Mouse (Mus musculus): ENCODE data around the gene Plod1.

Gene Plod1

DNA sequence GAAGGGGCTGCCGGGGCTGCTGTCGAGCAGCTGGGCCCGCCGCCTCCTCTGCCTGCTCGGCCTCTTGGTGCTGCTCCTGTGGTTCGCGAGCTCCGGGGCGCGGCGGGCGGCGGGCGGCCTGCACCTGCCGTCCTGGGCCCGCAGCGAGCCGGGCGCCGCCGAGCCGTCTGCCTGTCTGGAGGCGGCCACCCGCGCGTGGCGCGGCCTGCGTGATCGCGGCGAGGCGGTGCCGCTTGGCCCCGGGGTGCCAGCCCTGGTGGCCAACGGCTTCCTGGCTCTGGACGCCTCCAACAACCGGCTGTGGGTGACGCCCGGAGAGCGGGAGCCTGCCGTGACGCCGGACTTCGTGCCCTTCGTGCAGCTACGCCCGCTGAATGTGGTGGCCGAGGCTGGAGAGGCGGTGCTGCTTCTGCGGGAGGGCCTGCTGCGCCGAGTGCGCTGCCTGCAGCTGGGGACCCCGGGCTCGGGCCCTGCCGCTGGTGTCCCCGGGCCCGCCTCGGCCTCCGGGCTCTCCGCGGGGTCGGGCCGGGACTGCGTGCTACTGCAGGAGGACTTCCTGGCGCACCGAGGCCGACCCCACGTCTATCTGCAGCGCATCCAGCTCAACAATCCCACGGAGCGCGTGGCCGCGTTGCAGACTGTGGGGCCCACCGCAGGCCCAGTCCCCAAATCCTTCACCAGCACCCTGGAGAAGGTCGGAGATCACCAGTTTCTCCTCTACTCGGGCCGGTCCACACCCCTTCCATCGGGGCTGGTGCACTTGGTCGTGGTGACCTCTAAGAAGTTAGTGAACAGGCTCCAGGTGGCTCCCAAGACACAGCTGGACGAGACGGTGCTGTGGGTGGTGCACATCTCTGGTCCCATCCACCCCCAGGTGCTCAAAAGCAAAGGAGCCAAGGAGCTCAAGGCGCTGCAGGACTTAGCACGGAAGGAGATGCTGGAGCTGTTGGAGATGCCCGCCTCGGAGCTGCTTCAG, 4.8 kb upstream of the Plod1 start:
- TF ChIP-seq POU5F1 (IDR thresholded peaks at IDR 0.05; ENCODE audit: borderline replicate concordance, low read length) (no peak), CTCF (conservative IDR thresholded peaks at IDR 0.05; ENCODE audit: low read length) (no peak), NANOG (IDR thresholded peaks at IDR 0.05; ENCODE audit: borderline replicate concordance, low read length) (no peak)
- no peaks in the 10 kb centered on the region for H3K9me3 ChIP-seq (ENCODE audit: low read length)
- 0 out of 2 replicates have a peak, but pooled peaks cover 2% of the 10 kb centered on the region for H3K27me3 ChIP-seq (ENCODE audit: insufficient read depth, low read length)
- peaks cover 42% of the 10 kb centered on the region for H3K36me3 ChIP-seq (ENCODE audit: insufficient read depth, low read length)
- peak overlapping the region; percentile 93 for H3K4me3 ChIP-seq (replicated peaks; ENCODE audit: low read length)
- peaks cover 70% of the 10 kb centered on the region for H3K4me1 ChIP-seq (replicated peaks; ENCODE audit: low read depth, low read length)

DNA sequence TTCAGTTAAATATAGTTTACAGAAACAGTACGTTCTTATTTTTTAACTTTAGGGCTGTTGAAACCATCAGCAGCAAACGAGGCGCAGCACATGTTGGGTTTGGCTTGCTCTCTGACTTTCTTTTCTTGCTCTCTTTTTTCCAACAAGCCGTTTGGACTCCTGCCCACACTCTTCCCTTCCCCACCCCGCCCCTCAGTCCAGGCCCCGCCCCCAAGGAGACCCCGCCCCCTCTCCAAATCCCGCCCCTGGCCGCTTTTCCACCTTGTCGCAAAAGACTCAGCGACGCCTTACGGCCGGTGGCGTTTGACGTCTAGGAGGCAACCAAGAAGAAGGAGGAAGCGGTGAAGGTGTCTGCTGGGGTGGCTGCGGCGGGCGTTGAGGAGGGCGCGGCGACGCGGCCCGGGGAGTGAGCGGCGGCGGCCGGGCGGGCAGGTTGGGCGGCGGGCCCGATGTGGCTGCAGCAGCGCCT, 4.0 kb upstream of the Plod1 start, which contains the start of gene 2510039O18Rik:
2510039O18Rik (plus strand) TSS at position 320 of the 469 bp plus-strand sequence.
- H3K4me3 ChIP-seq (replicated peaks; ENCODE audit: low read length) = peak within 1 kb of the TSS; percentile 93
- H3K36me3 ChIP-seq (ENCODE audit: insufficient read depth, low read length) = peaks cover 35% of the 10 kb centered on the region
- no peaks in the 10 kb centered on the region for H3K9me3 ChIP-seq (ENCODE audit: low read length)
- TF ChIP-seq POU5F1 (IDR thresholded peaks at IDR 0.05; ENCODE audit: borderline replicate concordance, low read length) (no peak), NANOG (IDR thresholded peaks at IDR 0.05; ENCODE audit: borderline replicate concordance, low read length) (no peak), CTCF (conservative IDR thresholded peaks at IDR 0.05; ENCODE audit: low read length) (no peak)
- peaks cover 8% of the 10 kb centered on the region; the same call in 1 of the 2 replicates for H3K27me3 ChIP-seq (ENCODE audit: insufficient read depth, low read length)
- H3K4me1 ChIP-seq (replicated peaks; ENCODE audit: low read depth, low read length) = peaks cover 70% of the 10 kb centered on the region

DNA sequence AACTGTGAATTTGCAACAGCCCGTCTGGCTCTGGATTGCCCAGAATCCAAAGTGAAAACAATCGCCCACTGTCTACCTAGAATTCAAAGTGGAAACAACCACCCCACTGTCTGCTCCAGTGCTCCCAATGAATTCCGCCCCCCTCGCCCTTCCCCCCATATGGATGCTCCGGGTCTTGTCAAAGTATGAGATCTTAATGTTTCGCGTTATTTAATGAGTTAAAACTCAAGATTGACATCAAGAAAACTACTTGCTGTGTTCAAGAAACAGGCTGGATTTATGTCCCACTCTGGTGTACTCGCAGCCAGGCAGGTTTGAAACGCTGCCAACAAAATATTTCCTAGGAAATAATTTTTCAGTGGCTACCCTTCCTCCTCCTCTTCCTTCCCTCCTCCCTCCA, 3.5 kb upstream of the Plod1 start:
- H3K27me3 ChIP-seq (ENCODE audit: insufficient read depth, low read length) = peaks cover 8% of the 10 kb centered on the region; the same call in 1 of the 2 replicates
- no peaks in the 10 kb centered on the region for H3K9me3 ChIP-seq (ENCODE audit: low read length)
- peaks cover 30% of the 10 kb centered on the region for H3K36me3 ChIP-seq (ENCODE audit: insufficient read depth, low read length)
- TF ChIP-seq CTCF (conservative IDR thresholded peaks at IDR 0.05; ENCODE audit: low read length) (no peak), NANOG (IDR thresholded peaks at IDR 0.05; ENCODE audit: borderline replicate concordance, low read length) (no peak), POU5F1 (IDR thresholded peaks at IDR 0.05; ENCODE audit: borderline replicate concordance, low read length) (no peak)
- peaks cover 74% of the 10 kb centered on the region for H3K4me1 ChIP-seq (replicated peaks; ENCODE audit: low read depth, low read length)
- H3K4me3 ChIP-seq (replicated peaks; ENCODE audit: low read length) = peak overlapping the region; percentile 23; the same call in 1 of the 2 replicates

DNA sequence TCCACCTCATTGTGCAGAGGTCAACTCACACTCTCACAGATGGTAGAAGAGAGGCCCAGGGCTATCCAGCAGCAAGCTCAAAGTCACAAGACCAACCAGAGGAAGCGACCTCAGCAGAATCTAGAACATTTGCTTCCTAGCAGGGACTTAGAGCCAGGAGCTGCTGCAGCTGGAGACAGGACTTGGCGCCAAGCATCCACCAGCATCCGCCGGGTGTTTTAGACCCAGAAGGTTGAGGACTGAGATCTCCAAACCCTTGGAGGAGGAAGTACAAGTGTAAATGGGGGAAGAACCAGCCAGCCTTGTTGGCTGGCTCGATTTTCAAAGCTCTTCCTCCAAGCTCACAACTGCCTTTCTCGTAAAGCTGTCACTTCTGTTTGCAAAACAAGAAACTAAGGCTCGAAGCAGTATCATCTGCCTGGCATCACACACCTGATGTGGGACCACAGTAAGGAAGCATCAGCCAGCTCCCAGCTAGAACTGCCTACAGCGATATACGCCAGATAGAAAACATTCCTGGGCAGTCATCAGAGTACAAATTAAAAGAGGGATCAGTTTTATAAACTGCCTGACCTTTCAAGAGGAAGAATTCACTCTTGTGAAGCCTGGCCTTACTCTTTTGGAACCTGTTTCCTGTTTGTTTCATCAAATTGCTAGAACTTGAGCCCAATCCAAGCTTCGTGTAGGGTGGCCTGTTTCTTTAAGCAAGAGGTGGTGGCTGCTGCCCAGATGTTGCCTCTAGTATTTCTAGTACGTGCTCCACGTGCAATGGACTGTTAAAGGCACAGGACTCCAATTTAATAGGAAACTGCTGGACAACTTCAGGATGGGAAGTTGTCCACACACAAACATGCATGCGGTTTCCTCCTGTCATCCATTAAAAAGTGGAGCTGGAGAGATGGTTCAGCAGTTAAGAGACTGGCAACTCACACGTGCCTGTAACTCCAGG, 1.9 kb upstream of the Plod1 start:
- H3K4me1 ChIP-seq (replicated peaks; ENCODE audit: low read depth, low read length) = peaks cover 79% of the 10 kb centered on the region
- H3K9me3 ChIP-seq (ENCODE audit: low read length) = no peaks in the 10 kb centered on the region
- peak overlapping the region; percentile 33; the same call in 1 of the 2 replicates for H3K4me3 ChIP-seq (replicated peaks; ENCODE audit: low read length)
- TF ChIP-seq CTCF (conservative IDR thresholded peaks at IDR 0.05; ENCODE audit: low read length) (no peak), NANOG (IDR thresholded peaks at IDR 0.05; ENCODE audit: borderline replicate concordance, low read length) (no peak), POU5F1 (IDR thresholded peaks at IDR 0.05; ENCODE audit: borderline replicate concordance, low read length) (no peak)
- H3K27me3 ChIP-seq (ENCODE audit: insufficient read depth, low read length) = peaks cover 8% of the 10 kb centered on the region; the same call in 1 of the 2 replicates
- H3K36me3 ChIP-seq (ENCODE audit: insufficient read depth, low read length) = peaks cover 13% of the 10 kb centered on the region

DNA sequence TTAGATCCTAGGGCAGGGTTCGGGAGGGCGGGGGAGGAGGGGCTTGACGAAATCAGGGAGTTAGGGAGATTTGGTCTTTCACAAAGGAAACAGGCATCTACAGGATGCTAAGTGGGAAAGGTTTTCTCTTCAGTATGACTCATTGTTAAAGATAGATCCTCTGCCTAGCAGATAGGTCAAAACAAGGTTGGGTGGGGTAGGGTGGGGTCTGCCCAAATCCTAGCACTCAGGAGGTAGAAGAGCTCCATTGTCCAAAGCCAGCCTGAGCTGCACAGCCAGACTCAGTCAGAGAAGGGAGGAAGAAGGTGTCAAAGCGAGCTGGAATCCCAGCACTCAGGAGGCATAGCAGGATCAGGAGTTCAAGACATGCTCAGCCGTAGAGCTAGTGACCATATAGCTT, 919 bp upstream of the Plod1 start:
- TF ChIP-seq POU5F1 (IDR thresholded peaks at IDR 0.05; ENCODE audit: borderline replicate concordance, low read length) (no peak), NANOG (IDR thresholded peaks at IDR 0.05; ENCODE audit: borderline replicate concordance, low read length) (no peak), CTCF (conservative IDR thresholded peaks at IDR 0.05; ENCODE audit: low read length) (no peak)
- peaks cover 79% of the 10 kb centered on the region for H3K4me1 ChIP-seq (replicated peaks; ENCODE audit: low read depth, low read length)
- no peaks in the 10 kb centered on the region for H3K9me3 ChIP-seq (ENCODE audit: low read length)
- H3K27me3 ChIP-seq (ENCODE audit: insufficient read depth, low read length) = peaks cover 8% of the 10 kb centered on the region; the same call in 1 of the 2 replicates
- H3K4me3 ChIP-seq (replicated peaks; ENCODE audit: low read length) = peak overlapping the region; percentile 87
- peaks cover 13% of the 10 kb centered on the region for H3K36me3 ChIP-seq (ENCODE audit: insufficient read depth, low read length)

DNA sequence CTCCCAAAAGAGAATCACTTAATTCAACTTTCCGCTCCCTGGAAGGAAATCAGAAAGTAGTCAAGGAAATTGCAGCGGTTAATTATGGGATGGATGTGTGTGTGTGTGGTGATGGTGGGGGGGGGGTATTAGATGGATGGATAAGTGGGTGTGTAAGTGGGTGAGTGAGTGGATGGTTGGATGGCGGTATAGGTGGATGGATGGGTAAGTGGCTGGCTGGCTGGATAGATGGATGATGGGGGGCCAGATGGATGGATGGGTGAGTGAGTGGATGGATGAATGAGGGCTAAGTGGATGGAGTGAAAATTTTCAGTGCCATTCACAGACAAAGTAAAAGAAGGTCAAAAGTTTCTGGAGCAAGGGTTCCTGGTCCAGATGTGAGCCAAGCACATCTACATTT, 454 bp upstream of the Plod1 start:
- Histone ChIP-seq H3K4me1 (replicated peaks; ENCODE audit: low read depth, low read length) (peaks cover 74% of the 10 kb centered on the region), H3K9me3 (ENCODE audit: low read length) (no peaks in the 10 kb centered on the region), H3K36me3 (ENCODE audit: insufficient read depth, low read length) (peaks cover 15% of the 10 kb centered on the region), H3K27me3 (ENCODE audit: insufficient read depth, low read length) (peaks cover 8% of the 10 kb centered on the region; the same call in 1 of the 2 replicates), H3K4me3 (replicated peaks; ENCODE audit: low read length) (peak overlapping the region; percentile 87)
- no peak for TF ChIP-seq NANOG (IDR thresholded peaks at IDR 0.05; ENCODE audit: borderline replicate concordance, low read length)
- no peak for TF ChIP-seq CTCF (conservative IDR thresholded peaks at IDR 0.05; ENCODE audit: low read length)
- no peak for TF ChIP-seq POU5F1 (IDR thresholded peaks at IDR 0.05; ENCODE audit: borderline replicate concordance, low read length)

DNA sequence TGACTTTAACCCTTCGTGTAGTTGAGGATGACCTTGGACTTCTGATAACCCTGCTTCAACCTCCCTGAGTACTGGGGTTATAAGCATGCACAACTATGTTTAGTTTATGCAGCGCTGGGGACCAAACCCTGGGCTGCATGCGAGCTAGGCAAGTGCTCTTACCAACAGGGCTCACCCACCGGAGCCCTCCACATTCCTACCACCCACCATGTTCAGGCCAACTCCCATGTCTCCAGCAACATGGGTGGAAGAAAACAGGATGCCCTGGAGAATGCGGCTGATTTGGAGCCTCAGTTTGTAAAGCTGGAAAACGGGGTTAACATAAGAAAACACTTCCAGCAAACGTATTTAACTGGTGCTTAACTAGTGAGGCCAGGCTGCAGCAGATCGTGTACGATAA, 663 bp downstream of the Plod1 start:
- no peaks in the 10 kb centered on the region for H3K9me3 ChIP-seq (ENCODE audit: low read length)
- H3K27me3 ChIP-seq (ENCODE audit: insufficient read depth, low read length) = peaks cover 8% of the 10 kb centered on the region; the same call in 1 of the 2 replicates
- no peak for TF ChIP-seq POU5F1 (IDR thresholded peaks at IDR 0.05; ENCODE audit: borderline replicate concordance, low read length)
- TF ChIP-seq NANOG (IDR thresholded peaks at IDR 0.05; ENCODE audit: borderline replicate concordance, low read length) = no peak
- no peak for TF ChIP-seq CTCF (conservative IDR thresholded peaks at IDR 0.05; ENCODE audit: low read length)
- peaks cover 69% of the 10 kb centered on the region for H3K4me1 ChIP-seq (replicated peaks; ENCODE audit: low read depth, low read length)
- peaks cover 22% of the 10 kb centered on the region for H3K36me3 ChIP-seq (ENCODE audit: insufficient read depth, low read length)
- peak overlapping the region; percentile 87 for H3K4me3 ChIP-seq (replicated peaks; ENCODE audit: low read length)
